22 mouse cellular contexts compared by ENCODE assay signal in the genomic region with DNA sequence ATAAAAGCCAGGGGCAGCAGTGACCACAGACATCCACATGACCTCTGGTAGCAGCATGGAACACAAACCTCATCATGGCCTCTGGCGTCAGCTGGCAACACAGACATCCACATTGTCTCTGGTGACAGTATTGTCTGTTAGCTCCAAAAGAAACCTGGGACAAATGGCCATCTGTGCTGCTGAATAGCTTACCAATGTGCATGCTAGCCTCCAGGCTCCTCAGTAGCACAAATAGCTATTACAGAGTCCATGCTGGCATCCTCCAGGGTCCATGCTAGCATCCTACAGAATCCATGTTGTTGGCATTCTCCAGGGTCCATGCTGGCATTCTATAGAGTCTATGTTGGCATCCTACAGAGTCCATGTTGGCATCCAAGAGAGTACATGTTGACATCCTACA.
DNase-seq lines count a peak whose midpoint lies in the region; TF ChIP-seq lines count a peak whose summit lies in the region.
"Had no signal": no experiment of that assay in that cellular context is flagged by ENCODE, and none has a peak within 500 bp of the region (broad histone marks: within the 10 kb centered on the region; RNA-seq: fewer than 3 reads in every experiment).

No protein-coding gene starts in this region.

- H3K4me3 ChIP-seq in cerebellum, adult 2 months (replicated peaks; ENCODE audit: insufficient read depth, low read depth, low read length) = no peak overlapping the region
- H3K4me3 ChIP-seq: embryonic facial prominence, embryonic 12.5 days; embryonic facial prominence, embryonic 15.5 days; gastrocnemius, adult 2 months; heart, adult 2 months; heart, embryonic 10.5 days; heart, embryonic 13.5 days; hindbrain, embryonic 12.5 days; hindbrain, embryonic 15.5 days had no signal

- no peak for TF ChIP-seq CTCF in cerebellum, adult 2 months (IDR thresholded peaks at IDR 0.05; ENCODE audit: borderline replicate concordance, insufficient read depth, low read depth, low read length)

- no peak for TF ChIP-seq POLR2A in cerebellum, adult 2 months (IDR thresholded peaks at IDR 0.05; ENCODE audit: borderline replicate concordance, insufficient read depth, low read length)

- H3K27me3 ChIP-seq in cerebellum, adult 2 months (ENCODE audit: control insufficient read depth, insufficient read depth, low read length) = no peaks in the 10 kb centered on the region
- H3K27me3 ChIP-seq: embryonic facial prominence, embryonic 12.5 days; embryonic facial prominence, embryonic 15.5 days; heart, embryonic 13.5 days; hindbrain, embryonic 12.5 days; hindbrain, embryonic 15.5 days had no signal

- peak; percentile 26 to 38 for DNase-seq in cerebellum, adult 18-20 months
- DNase-seq in cerebellum, postnatal 4 days (ENCODE audit: low spot score in 2 of 2) = no peak
- peak; percentile 37 for DNase-seq in brain, adult 2 months (ENCODE audit: low read depth, low spot score)
- DNase-seq in cerebellum, adult 2 months = peak; percentile 23 to 53
- DNase-seq in cerebellum, adult 9-11 months = peak; percentile 50
- no peak for DNase-seq in thymus, postnatal 14 days
- DNase-seq in layer of hippocampus, postnatal 10 days (ENCODE audit: low spot score in 2 of 2) = no peak
- DNase-seq: adrenal gland, adult 2 months; adrenal gland, postnatal 14 days; forebrain, postnatal 0 days; gastrocnemius, adult 2 months; gastrocnemius, postnatal 14 days; heart, adult 2 months; heart, postnatal 14 days; kidney, adult 11 months; kidney, adult 8-10 months had no signal

- H3K27ac ChIP-seq in cerebellum, adult 2 months (ENCODE audit: insufficient read depth, low read length) = no peak overlapping the region
- H3K27ac ChIP-seq: embryonic facial prominence, embryonic 12.5 days; embryonic facial prominence, embryonic 15.5 days; gastrocnemius, adult 2 months; heart, adult 2 months; heart, embryonic 10.5 days; heart, embryonic 13.5 days; hindbrain, embryonic 12.5 days; hindbrain, embryonic 15.5 days had no signal

- WGBS in cerebellum, adult 2 months = 64% methylated on average over 1 of the region's 1 CpGs

- peaks cover 6% of the 10 kb centered on the region for H3K4me1 ChIP-seq in cerebellum, adult 2 months (ENCODE audit: control insufficient read depth, insufficient read depth, low read length)
- H3K4me1 ChIP-seq: embryonic facial prominence, embryonic 12.5 days; embryonic facial prominence, embryonic 15.5 days; hindbrain, embryonic 12.5 days; hindbrain, embryonic 15.5 days had no signal

Comparison
In these comparisons a context has a peak if more than half of its experiments do, and no peak if none do; other contexts are left out.
1. DNase-seq: peak in cerebellum, adult 18-20 months (2 of 2), brain, adult 2 months (single experiment), cerebellum, adult 2 months (2 of 2) and cerebellum, adult 9-11 months (single experiment); none in cerebellum, postnatal 4 days (0 of 2), thymus, postnatal 14 days (single experiment) and layer of hippocampus, postnatal 10 days (0 of 2).